Mouse (Mus musculus): ENCODE results near the gene Zfp658. TPM values are rescaled to one million over a fixed set of nuclear protein-coding genes. Genes with fewer than 3 reads are reported as not detected.

The Zfp658 gene
- polyA plus RNA-seq, 1 experiment from 2014 or later: 8.4 TPM

DNA sequence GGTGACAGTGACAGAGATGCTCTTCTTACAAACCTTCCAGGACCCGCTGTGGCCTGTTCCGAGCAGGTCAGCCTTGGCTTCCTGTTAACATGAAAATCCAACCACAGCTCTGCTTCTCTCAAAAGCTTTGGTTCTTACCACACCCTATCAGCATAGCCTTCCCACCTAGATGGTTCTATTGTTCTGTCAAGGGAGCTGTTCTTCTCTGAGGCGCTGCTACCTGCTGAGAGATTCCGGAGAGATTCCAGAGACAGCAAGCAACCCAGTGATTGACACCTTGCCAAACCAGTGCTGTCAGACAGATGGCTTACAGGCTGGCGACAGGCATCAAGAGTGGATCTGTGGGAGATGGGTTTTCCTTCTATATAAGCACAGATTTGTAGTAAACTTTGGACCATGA lies 14.4 kb upstream of the Zfp658 start:
- ATAC-seq (ENCODE audit: low FRiP score): no peak

DNA sequence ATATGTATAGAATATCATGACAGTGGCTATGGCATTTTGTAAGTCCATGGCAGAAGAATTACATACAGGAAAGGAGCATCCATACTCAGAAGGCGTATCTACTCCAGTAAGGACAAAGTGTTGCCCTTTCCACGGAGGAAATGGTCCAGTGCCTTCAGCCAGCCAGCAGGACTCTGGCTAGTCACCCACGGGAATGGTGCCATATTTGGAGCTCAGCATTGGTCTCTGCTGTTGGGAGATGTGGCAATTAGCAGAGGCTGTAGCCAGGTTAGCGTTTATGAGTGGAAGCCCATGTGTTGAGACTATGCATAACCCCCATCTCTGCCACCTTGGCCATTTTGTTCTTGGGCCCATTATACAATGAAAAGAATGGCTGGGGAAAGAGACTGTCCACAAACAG lies 13.8 kb upstream of the Zfp658 start:
- no peaks in the 10 kb centered on the region for H3K9me3 ChIP-seq (replicated peaks)
- no peaks in the 10 kb centered on the region for H3K4me1 ChIP-seq
- no peak overlapping the region for H3K4me3 ChIP-seq
- H3K27ac ChIP-seq: no peak overlapping the region
- ATAC-seq (ENCODE audit: low FRiP score): no peak
- WGBS: 75% methylated on average over 4 of the region's 4 CpGs
- H3K4me2 ChIP-seq (replicated peaks): no peak overlapping the region
- H3K36me3 ChIP-seq: no peaks in the 10 kb centered on the region
- H3K27me3 ChIP-seq: no peaks in the 10 kb centered on the region
- H3K9ac ChIP-seq: no peak overlapping the region

More for the DNA sequence above, 14.4 kb upstream of the Zfp658 start:
- no peaks in the 10 kb centered on the region for H3K4me1 ChIP-seq
- no peak overlapping the region for H3K4me2 ChIP-seq (replicated peaks)
- H3K27ac ChIP-seq: no peak overlapping the region
- H3K9ac ChIP-seq: no peak overlapping the region
- H3K27me3 ChIP-seq: no peaks in the 10 kb centered on the region
- H3K36me3 ChIP-seq: no peaks in the 10 kb centered on the region
- no peaks in the 10 kb centered on the region for H3K9me3 ChIP-seq (replicated peaks)
- no peak overlapping the region for H3K4me3 ChIP-seq
- WGBS: 39% methylated on average over 5 of the region's 5 CpGs

DNA sequence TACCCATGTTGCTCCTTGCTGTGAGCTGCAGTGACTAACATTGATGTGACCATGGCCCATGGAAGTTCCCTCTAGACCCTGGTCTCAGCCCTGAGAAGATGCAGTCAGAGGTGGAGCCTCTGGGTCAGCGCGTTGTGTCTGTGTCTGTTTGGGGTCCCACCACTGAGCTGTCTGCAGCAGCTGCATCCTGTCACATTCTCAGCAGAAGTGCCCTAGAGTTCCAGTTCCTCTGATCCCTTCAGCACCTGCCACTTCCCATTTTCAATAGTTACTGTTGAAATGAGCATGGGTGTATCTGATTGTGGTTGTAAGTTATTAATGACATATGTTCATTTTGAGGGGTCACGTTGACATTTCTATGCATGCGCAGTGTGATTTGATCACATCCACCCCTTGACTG lies 8.9 kb upstream of the Zfp658 start:
- H3K36me3 ChIP-seq: no peaks in the 10 kb centered on the region
- H3K27me3 ChIP-seq: no peaks in the 10 kb centered on the region
- no peak overlapping the region for H3K4me3 ChIP-seq
- 83% methylated on average over 4 of the region's 4 CpGs for WGBS
- no peak overlapping the region for H3K9ac ChIP-seq
- no peaks in the 10 kb centered on the region for H3K4me1 ChIP-seq
- H3K4me2 ChIP-seq (replicated peaks): no peak overlapping the region
- H3K27ac ChIP-seq: no peak overlapping the region
- no peak for ATAC-seq (ENCODE audit: low FRiP score)
- no peaks in the 10 kb centered on the region for H3K9me3 ChIP-seq (replicated peaks)

DNA sequence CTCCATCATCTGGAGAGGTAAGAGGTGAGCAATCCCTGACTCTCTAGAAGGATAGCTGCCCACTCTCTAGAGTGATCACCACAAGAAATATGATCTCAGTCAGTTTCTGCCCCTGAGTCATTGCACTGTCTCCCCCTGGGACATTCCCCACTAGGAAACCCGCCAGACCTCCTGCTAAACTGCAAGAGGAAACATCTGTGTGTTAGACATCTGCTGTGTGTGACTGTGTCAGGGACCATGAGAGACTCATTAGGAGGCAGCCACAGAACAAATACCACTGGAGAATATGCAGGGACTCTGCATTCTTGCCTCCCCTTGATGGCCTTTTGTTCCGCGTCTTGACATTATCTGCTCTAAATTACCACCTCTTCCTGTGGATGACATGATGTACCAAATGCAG lies 7.5 kb upstream of the Zfp658 start:
- no peak overlapping the region for H3K9ac ChIP-seq
- H3K27me3 ChIP-seq: no peaks in the 10 kb centered on the region
- no peak overlapping the region for H3K4me2 ChIP-seq (replicated peaks)
- no peaks in the 10 kb centered on the region for H3K9me3 ChIP-seq (replicated peaks)
- no peak overlapping the region for H3K4me3 ChIP-seq
- 52% methylated on average over 3 of the region's 3 CpGs for WGBS
- no peaks in the 10 kb centered on the region for H3K36me3 ChIP-seq
- no peak overlapping the region for H3K27ac ChIP-seq
- no peak for ATAC-seq (ENCODE audit: low FRiP score)
- no peaks in the 10 kb centered on the region for H3K4me1 ChIP-seq

DNA sequence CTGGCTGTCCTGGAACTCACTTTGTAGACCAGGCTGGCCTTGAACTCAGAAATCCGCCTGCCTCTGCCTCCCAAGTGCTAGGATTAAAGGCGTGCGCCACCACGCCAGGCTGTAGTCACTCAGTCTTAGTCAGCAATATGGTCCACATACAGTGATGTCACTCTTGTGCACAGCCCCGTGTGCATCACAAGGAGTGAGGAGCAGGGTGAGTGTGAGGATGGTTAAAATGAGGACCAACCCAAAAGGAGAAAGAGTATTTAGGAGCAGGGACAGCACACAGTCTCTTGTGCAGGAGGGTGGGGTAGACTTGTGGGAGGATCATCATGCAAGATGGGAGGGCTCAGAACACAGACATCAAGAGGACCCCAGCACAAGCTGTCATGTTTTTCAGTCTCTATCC lies 6.7 kb upstream of the Zfp658 start:
- Histone ChIP-seq H3K4me1 (no peaks in the 10 kb centered on the region), H3K9ac (no peak overlapping the region), H3K27me3 (no peaks in the 10 kb centered on the region), H3K4me2 (replicated peaks) (no peak overlapping the region), H3K4me3 (no peak overlapping the region), H3K36me3 (no peaks in the 10 kb centered on the region), H3K27ac (no peak overlapping the region), H3K9me3 (replicated peaks) (no peaks in the 10 kb centered on the region)
- 89% methylated on average over 5 of the region's 5 CpGs for WGBS
- no peak for ATAC-seq (ENCODE audit: low FRiP score)

DNA sequence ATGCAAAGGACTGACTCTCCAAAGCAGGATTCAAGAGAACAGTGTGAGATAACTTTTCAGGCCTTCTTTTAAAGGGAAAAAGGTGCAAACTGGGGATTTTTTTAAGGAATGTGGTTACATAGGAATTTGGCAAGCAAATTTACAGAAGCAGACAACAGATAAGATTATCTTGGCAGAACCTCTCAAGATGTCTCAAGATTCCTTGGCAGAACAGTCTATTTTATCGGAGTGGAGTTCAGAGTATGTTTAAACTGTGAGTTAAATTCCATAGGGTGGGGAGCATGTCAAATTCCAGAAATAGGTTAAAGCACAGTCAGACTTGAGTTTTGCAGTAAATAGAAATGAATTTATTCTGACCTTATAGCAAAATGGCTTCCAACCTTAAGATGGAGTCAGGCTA lies 5.2 kb upstream of the Zfp658 start:
- H3K27me3 ChIP-seq: no peaks in the 10 kb centered on the region
- H3K36me3 ChIP-seq: no peaks in the 10 kb centered on the region
- H3K9me3 ChIP-seq (replicated peaks): no peaks in the 10 kb centered on the region
- no peak overlapping the region for H3K4me2 ChIP-seq (replicated peaks)
- H3K4me1 ChIP-seq: no peaks in the 10 kb centered on the region
- no peak overlapping the region for H3K4me3 ChIP-seq
- no peak overlapping the region for H3K9ac ChIP-seq
- no peak overlapping the region for H3K27ac ChIP-seq
- no peak for ATAC-seq (ENCODE audit: low FRiP score)
- 95% methylated on average over 1 of the region's 1 CpGs for WGBS

DNA sequence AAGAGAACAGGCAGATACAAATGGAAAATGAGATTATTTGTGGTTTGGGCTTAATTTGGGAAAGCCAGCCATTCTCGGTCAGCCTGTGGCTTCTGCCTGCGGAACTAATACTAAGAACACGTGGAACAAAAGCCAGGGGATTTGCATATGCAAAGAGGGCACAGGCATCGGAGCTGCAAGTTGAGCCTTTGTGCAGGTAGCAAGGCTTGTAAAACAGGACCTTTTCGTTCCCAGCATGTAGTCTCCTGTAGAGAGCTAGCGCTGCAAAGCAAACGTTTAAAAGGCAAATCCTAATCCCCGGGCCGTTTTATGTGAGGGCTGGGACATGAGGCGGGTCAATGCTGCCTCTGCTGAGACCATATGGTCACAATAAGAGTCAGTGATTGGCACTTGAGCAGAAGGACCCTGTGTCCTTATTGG lies 605 bp downstream of the Zfp658 start:
- peak; percentile 45; the same call in 1 of the 2 replicates for ATAC-seq (ENCODE audit: low FRiP score)
- Histone ChIP-seq H3K9me3 (replicated peaks) (no peaks in the 10 kb centered on the region), H3K4me3 (peak overlapping the region; percentile 66), H3K9ac (peak overlapping the region; percentile 81), H3K27ac (peak overlapping the region; percentile 89), H3K36me3 (peaks cover 27% of the 10 kb centered on the region), H3K4me1 (peaks cover 18% of the 10 kb centered on the region), H3K4me2 (replicated peaks) (peak overlapping the region; percentile 64), H3K27me3 (no peaks in the 10 kb centered on the region)
- under 1% methylated on average over 10 of the region's 10 CpGs for WGBS

DNA sequence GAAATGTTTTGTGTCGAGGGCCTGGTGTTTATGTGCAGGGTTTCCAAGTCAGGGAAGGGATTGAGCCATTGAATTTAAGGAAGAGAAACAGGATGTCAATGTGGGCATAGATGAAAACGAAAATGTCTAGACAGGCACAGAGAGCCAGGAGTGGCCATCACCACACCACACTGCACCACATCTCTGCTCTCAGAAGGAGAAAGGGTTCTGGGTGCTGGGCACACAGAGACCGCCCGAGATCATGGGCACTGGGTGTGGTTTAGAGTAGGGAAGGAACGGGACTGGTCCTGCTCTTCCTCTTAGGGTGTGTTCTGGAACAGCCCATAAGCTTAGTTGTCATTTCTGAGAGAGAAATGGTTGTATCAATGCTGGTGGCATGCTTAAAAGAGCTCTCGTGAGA lies 1.2 kb downstream of the Zfp658 start:
- no peak for ATAC-seq (ENCODE audit: low FRiP score)
- no peak overlapping the region for H3K27ac ChIP-seq

DNA sequence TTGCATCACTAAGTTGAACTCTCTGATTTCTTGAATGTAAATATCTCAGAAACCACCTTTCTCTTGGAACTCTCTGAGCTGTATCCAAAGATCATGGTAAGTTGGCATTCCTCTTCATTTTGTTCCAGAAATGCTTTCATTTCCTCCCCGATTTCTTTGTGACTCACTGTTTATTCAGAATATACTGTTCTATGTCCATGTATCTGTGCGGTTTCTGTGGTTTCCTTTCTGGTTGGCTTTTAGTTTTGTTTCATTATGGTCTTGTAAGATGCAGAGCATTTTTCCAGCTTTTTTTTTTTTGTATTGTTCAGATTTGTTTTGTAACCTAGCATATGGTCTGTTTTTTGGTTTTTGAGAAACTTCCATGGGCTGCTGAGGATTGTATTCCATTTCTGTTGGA lies 9.2 kb downstream of the Zfp658 start:
- 91% methylated on average over 2 of the region's 2 CpGs for WGBS

More for the DNA sequence above, 1.2 kb downstream of the Zfp658 start:
- peaks cover 18% of the 10 kb centered on the region for H3K4me1 ChIP-seq
- peak overlapping the region; percentile 81 for H3K9ac ChIP-seq
- no peaks in the 10 kb centered on the region for H3K27me3 ChIP-seq
- H3K4me2 ChIP-seq (replicated peaks): peak overlapping the region; percentile 64
- peaks cover 33% of the 10 kb centered on the region for H3K36me3 ChIP-seq
- WGBS: 65% methylated on average over 6 of the region's 6 CpGs
- no peaks in the 10 kb centered on the region for H3K9me3 ChIP-seq (replicated peaks)
- peak overlapping the region; percentile 66 for H3K4me3 ChIP-seq

DNA sequence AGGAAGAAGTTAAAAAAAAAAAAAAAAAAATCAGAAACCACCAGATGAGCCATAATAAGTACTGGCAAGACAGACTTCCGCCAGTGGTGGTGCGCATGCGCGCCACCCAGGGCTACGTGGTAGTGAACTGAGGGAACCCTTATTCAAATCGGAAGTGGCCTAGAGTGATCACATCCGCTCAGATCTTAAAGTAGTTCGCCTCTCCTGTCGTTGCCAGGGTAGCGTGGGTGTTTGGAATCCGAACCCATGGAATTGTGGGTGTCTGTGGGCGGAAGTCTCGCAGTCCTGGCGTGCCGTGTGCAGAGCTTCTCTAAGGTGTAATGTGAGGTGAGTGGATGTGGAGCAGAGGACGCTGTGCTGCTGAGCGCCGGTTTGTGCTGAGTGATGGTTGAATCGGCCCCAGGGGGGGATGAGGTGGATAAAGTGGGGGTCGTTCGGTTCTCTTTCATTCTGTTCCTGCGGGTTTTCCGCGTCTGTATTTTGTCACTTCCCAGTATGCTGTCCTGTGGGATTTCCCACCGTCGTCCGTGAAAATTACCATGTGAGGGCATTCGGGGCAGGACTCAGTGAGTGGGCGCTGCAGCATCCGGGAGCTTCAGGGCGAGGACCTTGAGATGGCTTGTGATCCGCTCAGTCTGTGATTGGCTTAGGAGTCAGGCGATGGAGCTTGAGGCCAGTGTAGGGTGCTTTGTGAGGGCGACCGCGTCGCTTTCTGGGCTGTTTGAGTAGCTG lies 17.6 kb downstream of the Zfp658 start, which contains the start of gene Zfp719:
TSS of gene Zfp719 (plus strand) at position 171 of the 732 bp plus-strand sequence.
- ATAC-seq (ENCODE audit: low FRiP score): peak; percentile 97
- H3K4me2 ChIP-seq (replicated peaks): peak within 1 kb of the TSS; percentile 76
- WGBS: under 1% methylated on average over 37 of the region's 37 CpGs
- H3K4me1 ChIP-seq: peaks cover 22% of the 10 kb centered on the region
- H3K9ac ChIP-seq: peak within 1 kb of the TSS; percentile 81
- H3K4me3 ChIP-seq: peak within 1 kb of the TSS; percentile 60
- no peaks in the 10 kb centered on the region for H3K27me3 ChIP-seq
- peak within 1 kb of the TSS; percentile 88 for H3K27ac ChIP-seq
- peaks cover 16% of the 10 kb centered on the region for H3K36me3 ChIP-seq
- H3K9me3 ChIP-seq (replicated peaks): no peaks in the 10 kb centered on the region

More for the DNA sequence above, 9.2 kb downstream of the Zfp658 start:
- H3K36me3 ChIP-seq: peaks cover 79% of the 10 kb centered on the region
- H3K9ac ChIP-seq: no peak overlapping the region
- no peaks in the 10 kb centered on the region for H3K27me3 ChIP-seq
- no peak overlapping the region for H3K4me2 ChIP-seq (replicated peaks)
- no peaks in the 10 kb centered on the region for H3K4me1 ChIP-seq
- H3K27ac ChIP-seq: no peak overlapping the region
- no peak for ATAC-seq (ENCODE audit: low FRiP score)
- H3K4me3 ChIP-seq: no peak overlapping the region
- H3K9me3 ChIP-seq (replicated peaks): no peaks in the 10 kb centered on the region

DNA sequence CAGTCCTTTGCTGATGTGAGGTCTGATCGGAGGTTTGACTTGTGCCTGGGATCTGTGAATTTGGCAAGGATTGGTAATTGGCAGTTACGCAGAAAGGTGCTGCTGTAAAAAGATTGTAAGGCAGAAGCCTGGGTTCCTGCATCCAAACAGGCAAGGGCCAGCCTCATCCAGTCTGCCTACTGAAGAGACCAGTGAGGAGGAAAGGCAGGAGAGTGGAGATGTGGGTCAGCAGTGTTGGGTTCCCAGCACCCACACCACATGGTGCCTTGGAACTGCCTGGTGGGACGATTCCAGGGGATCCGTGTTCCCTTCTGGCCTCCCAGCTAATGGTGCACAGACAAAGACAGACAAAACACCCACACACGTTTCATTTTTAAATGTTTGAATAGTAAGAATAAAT lies 18.5 kb downstream of the Zfp658 start:
- no peaks in the 10 kb centered on the region for H3K27me3 ChIP-seq
- H3K4me3 ChIP-seq: peak overlapping the region; percentile 60
- no peak for ATAC-seq (ENCODE audit: low FRiP score)
- H3K9me3 ChIP-seq (replicated peaks): no peaks in the 10 kb centered on the region
- peaks cover 22% of the 10 kb centered on the region for H3K4me1 ChIP-seq
- WGBS: 64% methylated on average over 5 of the region's 5 CpGs
- peaks cover 18% of the 10 kb centered on the region for H3K36me3 ChIP-seq
- peak overlapping the region; percentile 88 for H3K27ac ChIP-seq
- H3K9ac ChIP-seq: peak overlapping the region; percentile 81
- peak overlapping the region; percentile 76 for H3K4me2 ChIP-seq (replicated peaks)

DNA sequence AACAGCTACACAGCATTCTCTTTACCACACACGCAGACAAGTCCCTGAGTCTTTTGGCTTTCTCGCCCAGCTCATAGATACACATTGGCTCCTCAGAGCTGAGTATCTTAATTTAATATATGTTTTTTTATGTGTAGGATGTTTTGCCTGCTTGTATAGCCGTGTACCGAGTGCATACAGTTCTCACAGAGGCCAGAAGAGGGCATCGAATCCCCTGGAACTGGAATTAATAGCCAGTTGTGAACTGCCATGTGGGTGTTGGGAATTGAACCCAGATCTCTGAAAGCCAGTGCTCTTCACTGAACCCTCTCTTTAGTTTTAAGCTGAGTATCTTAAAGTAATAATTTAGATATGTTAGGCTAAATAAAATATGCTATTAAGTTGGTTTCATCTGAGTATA lies 22.7 kb downstream of the Zfp658 start:
- no peaks in the 10 kb centered on the region for H3K9me3 ChIP-seq (replicated peaks)
- H3K27ac ChIP-seq: no peak overlapping the region
- no peaks in the 10 kb centered on the region for H3K27me3 ChIP-seq
- no peak overlapping the region for H3K4me2 ChIP-seq (replicated peaks)
- H3K4me3 ChIP-seq: no peak overlapping the region
- peaks cover 61% of the 10 kb centered on the region for H3K36me3 ChIP-seq
- peaks cover 22% of the 10 kb centered on the region for H3K4me1 ChIP-seq
- 89% methylated on average over 5 of the region's 5 CpGs for WGBS
- no peak overlapping the region for H3K9ac ChIP-seq
- no peak for ATAC-seq (ENCODE audit: low FRiP score)

DNA sequence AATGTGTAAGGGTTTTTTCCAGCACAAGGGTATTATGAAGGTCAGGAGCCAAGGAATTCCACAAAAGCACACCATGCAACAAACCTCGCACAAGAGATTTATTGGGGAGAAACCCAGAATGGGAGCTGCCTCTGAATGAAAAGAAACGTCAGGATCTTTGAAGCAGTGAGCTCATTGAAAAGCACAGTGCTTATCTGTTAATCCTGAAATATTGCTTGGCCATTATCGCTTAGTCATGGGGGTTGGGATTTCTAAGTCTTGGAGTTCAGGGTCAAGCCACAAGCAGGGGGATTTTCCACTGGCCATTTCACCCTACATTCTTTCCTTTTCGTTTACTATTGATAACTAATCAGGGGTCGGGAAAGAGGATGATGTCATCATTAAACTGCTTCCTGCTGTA lies 39.8 kb downstream of the Zfp658 start:
- ATAC-seq (ENCODE audit: low FRiP score): no peak
- Histone ChIP-seq H3K4me3 (no peak overlapping the region), H3K36me3 (no peaks in the 10 kb centered on the region), H3K9ac (no peak overlapping the region), H3K4me1 (no peaks in the 10 kb centered on the region), H3K27ac (no peak overlapping the region), H3K4me2 (replicated peaks) (no peak overlapping the region), H3K27me3 (no peaks in the 10 kb centered on the region), H3K9me3 (replicated peaks) (no peaks in the 10 kb centered on the region)
- WGBS: 41% methylated on average over 5 of the region's 5 CpGs
